ENCODE assay signal across 23 mouse cellular contexts in genomic region chr8:124235536-124235935, GRCm38 (mm10). TPM values are rescaled to one million over a fixed set of nuclear protein-coding genes. Genes with fewer than 3 reads are reported as not detected.
DNase-seq lines count a peak whose midpoint lies in the region; TF ChIP-seq lines count a peak whose summit lies in the region.
"Had no signal": no experiment of that assay in that cellular context is flagged by ENCODE, and none has a peak within 500 bp of the region (broad histone marks: within the 10 kb centered on the region; RNA-seq: fewer than 3 reads in every experiment).

No protein-coding gene starts in this region.

- TF ChIP-seq CTCF in gastrocnemius, adult 2 months (IDR thresholded peaks at IDR 0.05), result no peak

- no peak overlapping the region for H3K4me3 ChIP-seq in gastrocnemius, adult 2 months
- H3K4me3 ChIP-seq: forebrain, embryonic 10.5 days; forebrain, embryonic 13.5 days; heart, embryonic 13.5 days; hindbrain, embryonic 12.5 days; hindbrain, embryonic 15.5 days had no signal

- intact Hi-C loops in gastrocnemius, adult 2 months (cut with DNase I), result no loop called here
- intact Hi-C loops in gastrocnemius, postnatal 14 days (cut with DNase I; ENCODE audit: low total_unique reads), result loop anchor here (10.0 kb wide), 1 partner anchor 49 kb away; no protein-coding TSS in a partner anchor

- DNase-seq in cerebellum, adult 8-10 months, result peak; percentile 2
- DNase-seq in cerebellum, adult 11-12 months, result no peak
- no peak for DNase-seq in gastrocnemius, adult 2 months
- no peak for DNase-seq in gastrocnemius, postnatal 14 days
- DNase-seq in ES-CJ7 (ENCODE audit: low read depth, low spot score) (peak; percentile 95), WW6 (ENCODE audit: low read depth, low spot score) (peak; percentile 45)
- no peak for DNase-seq in ovary, adult 18-20 months (ENCODE audit: low spot score)
- DNase-seq in lung, postnatal 10 days, result no peak
- DNase-seq: adrenal gland, postnatal 10 days; adrenal gland, postnatal 36 days; cerebellum, adult 11 months; cerebellum, postnatal 10 days; gastrocnemius, postnatal 25 days; heart, adult 18-20 months; heart, postnatal 14 days; heart, postnatal 4 days; kidney, adult 8-10 months had no signal

- 0 out of 2 replicates have a peak overlapping the region, but pooled peaks have one; percentile 31 for H3K27ac ChIP-seq in gastrocnemius, adult 2 months
- H3K27ac ChIP-seq: forebrain, embryonic 10.5 days; forebrain, embryonic 13.5 days; heart, embryonic 13.5 days; hindbrain, embryonic 12.5 days; hindbrain, embryonic 15.5 days had no signal

RNA-seq across cellular contexts. Expression of gene Galnt2, which starts 4.3 kb away (rescaled TPM):
- 10 to 100 TPM; 35.6 to 37.2 TPM for total RNA-seq in gastrocnemius, adult 2 months (2021)
- 10 to 100 TPM; 30.4 to 32.4 TPM for total RNA-seq in gastrocnemius, postnatal 14 days (2021)
- total RNA-seq: G1E had no signal

Comparison
In these comparisons a context has a peak if more than half of its experiments do, and no peak if none do; other contexts are left out.
1. DNase-seq: peak in cerebellum, adult 8-10 months (single experiment), ES-CJ7 (single experiment) and WW6 (single experiment); none in cerebellum, adult 11-12 months (single experiment), gastrocnemius, adult 2 months (single experiment), gastrocnemius, postnatal 14 days (single experiment), ovary, adult 18-20 months (single experiment) and lung, postnatal 10 days (single experiment).